Mouse (Mus musculus) neural tube, postnatal 0 days (tissue): ENCODE measurements around the gene Oaz3. TPM values are rescaled to one million over a fixed set of nuclear protein-coding genes. Genes with fewer than 3 reads are reported as not detected.

ENCODE experiments used
- polyA plus RNA-seq: library from polyadenylated mRNA; unstranded; fragments of >200 nt; fragmentation: Nextera tagmentation; extraction: Ambion mirVana; gene quantifications from 2 replicates; pipeline ENCODE4 v1.2.1, GENCODE M21; 2015

Gene Oaz3
- polyA plus RNA-seq: 0.80 and 0.92 TPM in 2 replicates

DNA sequence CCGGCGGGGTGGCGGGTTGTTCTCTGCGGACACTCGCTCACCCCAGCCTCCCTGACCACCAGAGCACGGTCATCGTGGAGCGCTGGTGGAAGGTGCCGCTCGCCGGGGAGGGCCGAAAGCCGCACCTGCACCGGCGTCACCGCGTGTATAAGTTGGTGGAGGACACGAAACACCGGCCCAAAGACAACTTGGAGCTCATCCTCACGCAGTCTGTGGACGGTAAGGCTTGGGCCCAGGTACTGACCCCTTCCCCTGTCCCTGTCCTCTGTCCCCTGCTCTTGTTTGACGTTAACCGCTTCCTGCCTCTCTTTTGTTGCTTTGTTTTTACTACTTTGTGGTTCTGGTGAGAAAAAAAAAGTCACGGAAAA, at the start of gene Oaz3:
TSS of gene Oaz3 (minus strand) at position 319 of the 368 bp plus-strand sequence.

DNA sequence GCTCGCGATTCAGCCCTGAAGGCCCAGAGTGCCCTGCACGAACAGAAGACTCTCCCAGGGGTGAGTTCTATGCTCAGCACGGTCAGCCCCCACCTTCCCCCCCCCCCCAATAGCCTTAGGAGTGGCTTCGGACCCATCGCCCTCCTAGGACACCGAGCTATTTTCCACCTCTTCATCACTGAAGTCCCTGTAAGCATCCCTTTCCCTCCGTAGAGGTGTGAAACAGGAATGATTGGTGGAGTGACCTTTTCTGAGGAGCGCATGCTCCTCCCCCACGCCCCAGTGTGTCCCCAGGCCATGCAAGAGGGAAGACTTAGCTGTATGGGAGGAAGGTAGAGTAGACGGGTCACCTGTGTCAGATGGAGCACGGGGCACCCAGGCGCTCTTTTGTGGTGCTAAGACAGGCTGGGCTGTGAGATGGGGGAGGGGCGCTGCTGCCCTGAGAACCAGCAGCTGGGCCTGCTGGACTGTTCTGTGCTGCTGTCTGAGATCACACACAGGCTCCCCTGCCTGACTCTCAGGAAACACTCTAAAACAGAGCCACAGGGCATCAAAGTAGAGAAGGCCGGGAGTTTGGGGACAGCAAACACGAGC, 36.7 kb upstream of the Oaz3 start, which contains the start of gene Riiad1:
TSS of gene Riiad1 (minus strand) at position 51 of the 594 bp plus-strand sequence.

DNA sequence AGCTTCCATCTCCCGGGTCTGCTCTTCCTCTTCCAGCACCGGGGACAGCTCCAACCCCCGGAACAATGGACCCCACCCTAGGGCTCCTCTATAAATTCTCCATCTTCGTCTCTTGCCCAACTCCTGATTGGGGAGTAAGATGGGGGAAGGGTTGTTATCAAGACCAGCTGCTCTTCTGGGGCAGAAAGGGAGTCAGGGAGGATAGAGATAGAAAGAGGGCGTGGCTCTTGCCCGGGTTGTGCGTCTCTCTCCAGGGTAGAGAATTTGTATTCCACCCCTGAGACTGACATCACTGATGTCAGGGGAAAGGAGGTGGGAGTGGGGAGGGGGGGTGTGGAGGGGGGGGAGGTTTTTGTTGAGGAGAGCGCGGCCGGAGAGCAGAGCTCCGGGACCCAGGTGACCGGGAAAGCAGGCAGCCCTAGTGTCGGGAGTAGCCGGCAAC, 34.3 kb upstream of the Oaz3 start, which contains the start of gene Celf3:
TSS of gene Celf3 (plus strand) at position 315 of the 442 bp plus-strand sequence.

DNA sequence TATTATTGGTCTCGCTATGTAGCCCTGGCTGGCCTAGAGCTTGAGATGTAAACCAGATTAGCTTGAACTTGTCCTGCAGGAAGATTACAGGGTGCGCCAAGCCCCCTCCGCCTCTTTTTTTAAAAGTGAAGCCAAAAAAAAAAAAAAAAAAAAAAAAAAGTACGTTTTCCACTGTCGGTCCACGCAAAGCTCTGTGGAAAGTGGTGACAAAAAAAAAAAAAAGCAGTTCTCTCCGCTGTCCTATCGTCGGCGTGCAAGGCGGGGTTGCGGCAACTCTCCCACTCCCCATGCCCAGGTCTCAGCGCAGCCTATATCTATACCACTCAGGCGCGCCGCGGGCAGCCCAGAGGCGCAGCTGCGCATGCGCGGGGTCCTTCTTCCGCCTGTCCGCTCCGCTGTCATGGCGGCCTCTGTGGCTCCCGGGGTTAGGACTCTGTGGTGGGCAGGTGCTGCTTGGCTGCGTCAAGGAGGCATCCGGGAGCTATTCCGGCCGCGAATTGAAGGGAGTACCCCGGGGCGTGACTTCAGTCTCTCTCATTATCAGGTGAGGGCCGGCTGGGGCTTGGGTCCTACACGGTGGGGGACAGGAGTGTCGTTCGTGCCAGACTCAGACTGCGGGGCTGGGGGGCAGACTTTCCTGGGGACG, 641 bp downstream of the Oaz3 start, which contains the start of gene Mrpl9:
TSS of gene Mrpl9 (plus strand) at position 368 of the 646 bp plus-strand sequence.

DNA sequence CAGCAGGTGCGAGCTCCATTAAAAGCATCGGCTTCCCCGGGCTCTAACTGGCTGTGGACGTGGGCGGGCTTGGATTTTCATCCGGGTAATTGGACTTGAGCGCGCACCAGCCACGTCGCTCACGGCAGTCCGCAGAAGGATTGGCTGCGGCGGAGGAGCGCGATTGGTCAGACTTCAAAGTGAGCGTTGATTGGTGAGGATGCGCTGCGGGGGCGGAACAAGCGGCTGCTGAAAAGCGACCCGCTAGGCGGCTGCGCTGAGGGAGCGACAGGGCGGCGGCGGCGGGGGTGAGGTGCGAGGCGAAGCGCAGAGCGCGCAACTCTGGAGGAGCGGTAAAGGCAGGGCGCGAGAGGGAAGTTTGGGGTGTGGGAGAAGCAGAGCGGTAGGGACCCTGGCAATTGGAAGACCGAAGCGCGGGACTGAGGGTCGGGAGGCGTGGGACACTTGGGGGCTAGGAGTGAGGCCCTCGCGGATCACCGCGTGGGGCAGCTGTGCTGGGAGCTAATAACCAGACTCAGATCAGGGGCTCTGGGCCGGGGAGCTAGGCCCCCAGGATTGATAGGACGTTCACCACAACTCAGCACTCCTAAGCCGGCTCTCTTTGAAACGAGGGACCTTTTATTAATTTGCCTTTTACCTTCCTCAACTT, 30.6 kb downstream of the Oaz3 start, which contains the start of gene Tdrkh:
TSS of gene Tdrkh (plus strand) at position 243 of the 649 bp plus-strand sequence.

DNA sequence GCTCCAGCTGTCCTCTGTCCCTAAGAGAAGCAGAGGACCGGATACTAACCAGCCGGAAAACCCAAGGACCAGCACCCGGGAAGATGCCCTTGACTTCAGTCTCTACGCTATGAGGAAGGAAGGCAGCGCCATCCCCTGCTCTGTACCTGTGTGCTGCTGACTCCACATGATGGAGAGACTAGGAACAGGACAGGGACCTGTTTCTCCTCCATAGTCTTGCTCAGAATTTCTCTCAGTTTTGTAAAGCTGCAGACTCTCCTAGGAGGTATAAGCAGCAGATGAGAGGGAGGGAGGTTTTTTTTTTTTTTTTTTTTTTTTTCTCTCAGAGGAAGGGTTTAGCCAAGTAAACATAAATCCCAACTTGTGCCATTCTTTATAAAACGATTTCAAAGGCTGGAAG, 45.5 kb downstream of the Oaz3 start, which contains the start of gene Lingo4:
TSS of gene Lingo4 (plus strand) at position 301 of the 400 bp plus-strand sequence.

Other genes starting within 250 kb of the Oaz3 start
- gene Gm5286, start 247.2 kb downstream of the Oaz3 start, polyA plus RNA-seq: not detected in 2 replicates
- gene Gm4778, start 179.9 kb downstream of the Oaz3 start, polyA plus RNA-seq: not detected in 2 replicates
- 66.1 and 69.3 TPM in 2 replicates for gene Them4, start 133.8 kb downstream of the Oaz3 start, polyA plus RNA-seq
- 0.21 TPM in 1 of 2 replicates, not detected in the other for gene Them5, start 101.8 kb downstream of the Oaz3 start, polyA plus RNA-seq
- gene C2cd4d, start 81.5 kb downstream of the Oaz3 start, polyA plus RNA-seq: 3.7 and 4.0 TPM in 2 replicates
- gene Rorc, start 71.1 kb downstream of the Oaz3 start, polyA plus RNA-seq: 0.18 and 0.51 TPM in 2 replicates
- gene Lingo4, start 45.4 kb downstream of the Oaz3 start, polyA plus RNA-seq: 3.1 and 3.6 TPM in 2 replicates
- 35.9 and 36.0 TPM in 2 replicates for gene Tdrkh, start 30.6 kb downstream of the Oaz3 start, polyA plus RNA-seq
- gene Mrpl9, start 597 bp downstream of the Oaz3 start, polyA plus RNA-seq: 60.7 and 62.2 TPM in 2 replicates
- gene Celf3, start 34.4 kb upstream of the Oaz3 start, polyA plus RNA-seq: 139 and 159 TPM in 2 replicates
- 15.9 and 16.9 TPM in 2 replicates for gene Riiad1, start 36.4 kb upstream of the Oaz3 start, polyA plus RNA-seq
- gene Snx27, start 138.8 kb upstream of the Oaz3 start, polyA plus RNA-seq: 97.1 and 100 TPM in 2 replicates
- gene Gm10972, start 199.2 kb upstream of the Oaz3 start, polyA plus RNA-seq: not detected in 2 replicates
- gene Tuft1, start 215.0 kb upstream of the Oaz3 start, polyA plus RNA-seq: 5.3 and 5.7 TPM in 2 replicates
- gene Selenbp2, start 249.6 kb upstream of the Oaz3 start, polyA plus RNA-seq: 0.49 and 0.80 TPM in 2 replicates